30 mouse cellular contexts compared by ENCODE assay signal in the genomic region with DNA sequence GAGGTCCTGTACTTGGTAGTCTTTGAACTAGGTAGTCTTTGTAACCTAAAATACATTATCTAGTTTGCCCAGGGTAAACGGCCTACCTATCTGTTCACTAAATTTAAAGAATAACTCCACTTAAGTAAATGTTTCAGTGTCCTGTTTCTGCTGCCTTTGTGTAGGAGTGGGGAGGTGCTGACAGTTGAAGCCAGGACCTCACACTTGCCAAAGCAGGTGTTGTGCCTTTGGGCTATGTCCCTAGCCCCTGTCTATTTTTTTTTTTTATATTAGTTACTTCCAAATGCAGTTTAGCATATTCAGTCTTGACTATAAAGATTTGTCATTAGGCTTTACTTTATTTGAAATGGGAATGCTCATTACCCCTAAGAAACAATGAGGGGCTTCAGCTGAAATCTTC.
"Had no signal": no experiment of that assay in that cellular context is flagged by ENCODE, and none has a peak within 500 bp of the region (broad histone marks: within the 10 kb centered on the region; RNA-seq: fewer than 3 reads in every experiment).

No protein-coding gene starts in this region.

- H3K4me2 ChIP-seq: heart, embryonic 11.5 days; heart, embryonic 12.5 days; heart, embryonic 13.5 days; heart, embryonic 15.5 days; hindbrain, embryonic 12.5 days; hindbrain, embryonic 13.5 days; hindbrain, embryonic 14.5 days; hindbrain, embryonic 15.5 days; intestine, embryonic 15.5 days; kidney, embryonic 15.5 days had no signal

- H3K4me3 ChIP-seq: heart, embryonic 10.5 days; heart, embryonic 12.5 days; heart, embryonic 13.5 days; heart, embryonic 15.5 days; hindbrain, embryonic 10.5 days; hindbrain, embryonic 12.5 days; hindbrain, embryonic 13.5 days; hindbrain, embryonic 15.5 days; intestine, embryonic 15.5 days; kidney, embryonic 15.5 days; layer of hippocampus, adult 2 months; left cerebral cortex, adult 2 months had no signal

- DNase-seq: heart, postnatal 10 days; heart, postnatal 14 days; heart, postnatal 36 days; heart, postnatal 4 days; kidney, adult 11 months; kidney, adult 18-20 months; kidney, adult 2 months; kidney, adult 8-10 months; kidney, adult 9 months; kidney, postnatal 10 days; kidney, postnatal 14 days; kidney, postnatal 25 days; kidney, postnatal 36 days; kidney, postnatal 4 days; layer of hippocampus, adult 9-11 months; layer of hippocampus, postnatal 36 days had no signal

- H3K27me3 ChIP-seq: heart, embryonic 12.5 days; heart, embryonic 13.5 days; heart, embryonic 15.5 days; hindbrain, embryonic 12.5 days; hindbrain, embryonic 13.5 days; hindbrain, embryonic 15.5 days; intestine, embryonic 15.5 days; kidney, embryonic 15.5 days had no signal

- H3K36me3 ChIP-seq: intestine, embryonic 15.5 days had no signal
